Mouse (Mus musculus) mouse embryonic stem cell (cell line): ENCODE results near the gene Pla2g5.

Source experiments
- in situ Hi-C, 2 experiments: fragments of 300-500 bp; cut with MboI; formaldehyde crosslinking; loops; 1 replicate in 1 of 2; 3 replicates in 1 of 2; pipeline ENCODE4 v1.14.3; 2019 to 2020; ENCODE audit warnings: low sequenced_read_pairs in 2 of 2, low pct_unique_long_range_greater_than_20kb in 1 of 2, mixed read lengths in 1 of 2; ENCODE audit not compliant: unreplicated experiment in 1 of 2

Gene Pla2g5

DNA sequence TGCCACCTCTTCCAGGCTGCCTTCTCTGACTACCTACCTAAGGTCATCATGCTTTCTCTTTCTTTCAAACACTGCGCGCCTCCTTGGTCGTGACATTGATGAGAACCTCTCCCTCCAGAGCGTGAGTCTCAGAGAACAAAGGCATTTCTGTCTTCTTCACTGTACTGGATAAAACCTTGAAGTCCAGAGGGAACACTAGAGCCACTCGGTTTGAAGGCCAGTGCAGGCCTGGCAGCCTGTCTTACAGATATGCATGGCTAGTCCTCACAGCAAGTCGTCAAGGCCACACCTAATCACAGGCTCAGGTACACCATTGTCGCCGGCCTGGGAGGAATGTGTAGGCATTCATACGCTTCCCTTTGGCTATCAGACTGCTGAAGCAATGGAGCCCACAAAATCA is 47.1 kb downstream of the Pla2g5 start:
- in situ Hi-C loops, result no loop called here

DNA sequence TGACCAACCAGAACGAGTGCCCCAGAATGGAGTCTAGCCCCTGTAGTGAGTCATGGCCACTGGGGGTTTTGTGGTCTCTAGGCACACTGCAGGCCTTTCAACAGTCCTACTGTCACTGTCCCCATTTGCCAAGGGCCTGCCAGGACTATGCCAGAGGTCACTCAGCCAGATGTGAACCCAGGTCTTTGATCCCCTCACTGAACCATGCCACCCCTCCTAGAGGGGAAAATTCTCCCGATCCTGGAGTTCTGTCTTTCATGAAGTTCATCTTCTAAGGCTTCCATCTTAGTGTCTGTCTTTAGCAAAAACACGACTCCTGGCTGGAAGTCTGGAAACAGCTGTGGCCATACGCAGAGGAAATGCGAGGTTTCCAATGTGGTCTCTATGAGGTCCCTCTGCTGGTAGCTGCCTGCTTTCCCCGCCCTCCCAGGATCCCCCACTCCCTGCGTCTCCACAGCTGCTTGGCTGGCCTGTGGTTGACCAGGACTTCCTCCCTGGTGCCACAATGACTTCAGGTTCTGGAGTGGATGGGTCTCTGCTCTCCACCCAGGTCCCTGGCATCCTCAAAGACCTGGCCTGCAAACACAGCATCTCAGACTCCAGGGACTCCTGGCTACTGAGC is 56.3 kb downstream of the Pla2g5 start:
- in situ Hi-C loops, result no loop called here

GRCm38 (mm10) chr4:138806160-138806559 is 57.1 kb downstream of the Pla2g5 start:
- in situ Hi-C loops, result no loop called here

DNA sequence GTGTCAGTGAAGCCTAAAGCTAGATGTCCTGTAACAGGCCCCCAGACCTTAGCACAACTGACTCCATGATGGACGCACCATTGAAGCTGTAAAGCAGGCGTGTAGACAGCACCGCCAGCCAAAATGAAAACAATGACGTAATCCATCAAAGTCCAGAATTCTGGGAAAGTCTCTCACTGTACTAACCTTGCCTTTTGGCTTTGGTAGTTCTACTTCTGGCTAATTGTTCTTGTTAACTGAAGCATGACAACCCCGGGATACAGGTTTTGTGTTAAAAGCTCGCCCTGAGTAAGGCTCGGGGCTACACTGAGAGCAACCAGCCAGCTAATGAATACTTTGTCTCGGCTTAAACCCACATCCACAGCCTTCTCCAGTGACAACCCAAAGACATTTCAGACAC is 58.0 kb downstream of the Pla2g5 start:
- in situ Hi-C loops, result no loop called here

- in situ Hi-C loops, result no loop called here
Observed at GRCm38 (mm10) chr4:138802917-138803316, 60.4 kb downstream of the Pla2g5 start.

DNA sequence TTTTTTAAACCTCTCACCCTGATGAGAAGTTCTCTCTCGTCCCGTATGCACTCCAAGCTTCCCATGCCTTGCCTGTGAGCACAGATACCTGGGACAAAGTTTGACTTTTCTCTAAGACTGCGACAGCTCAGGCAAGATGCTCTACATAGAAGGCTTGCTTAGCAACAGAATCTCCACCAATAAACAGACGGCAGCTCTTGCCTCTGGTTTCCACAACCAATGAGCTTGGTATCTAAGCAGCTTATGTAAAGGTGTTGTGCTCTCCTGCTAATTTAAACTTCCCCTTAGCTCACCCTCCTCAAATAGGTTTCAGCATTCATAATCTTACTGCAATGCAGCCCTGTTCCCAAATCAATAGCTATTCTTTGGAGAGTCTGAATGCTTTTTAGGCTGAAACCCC is 61.7 kb downstream of the Pla2g5 start:
- in situ Hi-C loops, result no loop called here

DNA sequence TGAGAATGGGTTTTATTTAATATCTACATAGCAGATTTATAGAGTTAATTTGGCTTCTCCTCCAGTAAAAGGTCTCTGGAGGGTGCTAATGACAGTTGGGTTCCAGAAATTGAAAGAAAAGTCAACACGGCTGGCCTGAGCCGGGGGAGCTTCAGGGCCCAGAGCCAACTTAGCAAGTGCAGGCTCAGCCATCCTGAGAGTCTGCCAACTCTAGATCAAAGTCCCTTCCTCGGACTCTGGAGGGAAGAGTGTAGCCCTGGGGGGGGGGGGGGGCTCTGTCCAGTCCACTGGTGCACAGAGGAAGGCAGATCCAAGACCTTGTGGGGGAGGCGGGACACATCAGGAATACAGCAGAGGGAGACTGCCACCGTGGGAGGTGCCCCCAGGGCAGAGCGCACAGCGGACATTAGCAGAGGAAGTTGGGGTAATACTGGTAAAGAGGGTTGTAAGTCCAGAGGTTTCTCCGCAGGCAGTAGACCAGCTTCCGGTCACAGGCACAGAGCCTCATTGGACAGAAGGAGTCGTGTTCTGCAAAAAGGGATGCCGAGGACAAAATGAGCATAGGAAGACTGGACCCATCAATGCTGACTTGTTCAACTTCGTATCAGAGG is 63.0 kb downstream of the Pla2g5 start:
- in situ Hi-C loops, result no loop called here

GRCm38 (mm10) chr4:138797217-138797570 is 66.1 kb downstream of the Pla2g5 start:
- in situ Hi-C loops, result loop anchor here in 1 of 2 experiments (10.0 kb wide), 1 partner anchor 82 kb away; no protein-coding TSS in a partner anchor

DNA sequence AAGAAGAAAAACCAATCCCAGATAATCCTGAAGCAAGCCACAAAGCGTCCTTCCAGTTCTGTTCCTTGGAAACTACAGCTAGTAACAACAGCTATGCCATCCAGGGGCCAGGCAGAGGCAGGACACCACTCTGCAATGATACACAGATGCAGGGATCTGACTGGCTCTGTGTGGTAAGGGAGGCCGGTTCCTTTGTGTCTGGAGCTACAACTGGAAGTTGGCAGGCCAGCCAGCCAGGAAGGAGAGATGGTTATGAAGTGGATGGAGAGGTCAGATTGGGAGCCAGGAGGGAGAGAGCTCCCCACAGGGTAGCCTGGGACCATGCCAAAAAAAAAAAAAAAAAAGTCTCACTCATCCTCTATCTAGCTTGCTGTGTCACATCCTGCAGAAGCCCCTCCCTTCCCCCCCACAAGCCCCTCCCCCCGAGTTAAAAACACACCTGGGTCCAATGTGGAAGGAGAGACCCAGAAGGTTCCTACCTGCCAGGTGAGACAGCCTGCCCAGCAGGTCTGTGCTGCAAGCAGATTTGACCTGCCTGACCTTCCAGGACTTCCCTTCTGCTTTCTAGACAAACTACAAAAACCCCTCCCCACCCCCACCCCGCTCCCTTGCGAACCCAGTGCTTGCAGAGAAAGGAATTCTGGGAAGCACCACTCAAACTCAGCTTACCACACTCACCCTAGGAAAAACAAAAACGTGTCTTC is 66.6 kb downstream of the Pla2g5 start:
- in situ Hi-C loops, result loop anchor here in 1 of 2 experiments (10.0 kb wide), 1 partner anchor 82 kb away; no protein-coding TSS in a partner anchor

- in situ Hi-C loops, result loop anchor here in 1 of 2 experiments (10.0 kb wide), 1 partner anchor 80 kb away; no protein-coding TSS in a partner anchor
Observed at GRCm38 (mm10) chr4:138794344-138794743, 68.9 kb downstream of the Pla2g5 start.

GRCm38 (mm10) chr4:138793276-138793675 is 70.0 kb downstream of the Pla2g5 start:
- in situ Hi-C loops, result loop anchor here in 1 of 2 experiments (10.0 kb wide), 1 partner anchor 78 kb away; no protein-coding TSS in a partner anchor

DNA sequence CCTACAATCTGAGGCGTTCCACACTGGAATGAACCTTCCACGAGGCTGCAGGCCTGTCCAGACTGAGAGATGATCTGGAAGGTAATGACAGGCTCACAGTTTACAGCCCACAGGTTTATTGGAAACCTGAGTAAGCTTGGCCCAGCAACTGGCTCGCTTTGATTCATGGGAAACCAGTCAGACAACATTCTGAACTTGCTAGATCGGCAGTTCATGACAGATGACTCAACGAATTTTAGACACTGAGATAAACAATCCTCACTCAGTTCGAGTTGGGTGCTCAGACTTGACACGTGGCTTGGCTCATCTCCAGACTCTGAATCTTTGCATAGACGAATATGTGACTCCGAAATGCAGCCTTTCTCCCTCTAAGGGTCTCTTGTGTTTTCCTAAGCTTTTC is 70.7 kb downstream of the Pla2g5 start:
- in situ Hi-C loops, result loop anchor here in 1 of 2 experiments (10.0 kb wide), 1 partner anchor 78 kb away; no protein-coding TSS in a partner anchor

DNA sequence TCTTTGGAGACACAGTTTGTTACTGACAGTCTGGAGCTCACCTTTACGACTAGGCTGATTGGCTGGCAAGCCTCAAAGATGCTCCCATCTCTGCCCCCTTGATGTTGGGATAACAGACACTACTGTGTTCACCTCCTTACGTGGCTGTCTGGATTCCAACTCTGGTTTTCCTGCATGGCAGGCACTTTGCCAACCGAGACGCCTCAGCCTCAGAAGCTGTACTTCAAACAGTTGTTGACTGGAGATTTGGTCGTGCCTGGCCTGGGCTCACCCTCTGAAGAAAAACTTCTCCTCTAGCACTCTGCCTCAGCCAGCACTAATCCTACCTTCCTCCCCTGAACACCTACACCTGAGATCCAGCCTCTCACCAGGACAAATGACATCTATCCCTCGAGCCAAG is 71.8 kb downstream of the Pla2g5 start:
- in situ Hi-C loops, result loop anchor here in 1 of 2 experiments (10.0 kb wide), 1 partner anchor 77 kb away; no protein-coding TSS in a partner anchor

GRCm38 (mm10) chr4:138788381-138788780 is 74.9 kb downstream of the Pla2g5 start:
- in situ Hi-C loops, result no loop called here

GRCm38 (mm10) chr4:138786141-138786540 is 77.1 kb downstream of the Pla2g5 start:
- in situ Hi-C loops, result no loop called here

- in situ Hi-C loops, result no loop called here
Observed at GRCm38 (mm10) chr4:138785721-138786120, 77.6 kb downstream of the Pla2g5 start.

- in situ Hi-C loops, result no loop called here
Observed at GRCm38 (mm10) chr4:138782098-138782497, 81.2 kb downstream of the Pla2g5 start.

DNA sequence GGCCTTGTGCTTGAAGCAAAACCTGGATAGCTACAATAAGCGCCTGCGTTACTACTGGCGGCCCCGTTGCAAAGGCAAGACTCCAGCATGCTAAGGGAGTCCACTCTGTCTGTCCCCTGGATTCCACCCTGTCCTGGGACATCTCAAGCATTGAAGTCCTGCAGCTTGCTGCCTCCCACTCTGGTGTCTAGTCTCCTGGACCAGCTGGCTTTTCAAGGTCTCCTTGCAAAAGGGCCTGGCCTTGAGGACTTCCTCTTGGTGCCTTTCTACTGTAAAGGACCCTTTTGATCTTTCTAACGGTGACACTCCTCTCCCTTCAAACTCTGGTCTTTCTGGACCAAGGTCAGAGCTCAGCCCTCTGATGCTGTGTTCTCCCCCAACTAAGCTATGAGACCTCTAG is 83.0 kb downstream of the Pla2g5 start:
- in situ Hi-C loops, result no loop called here
